Mouse (Mus musculus) liver, embryonic 14.5 days (tissue): Measurements from ENCODE around the gene Atxn10. TPM values are rescaled to one million over a fixed set of nuclear protein-coding genes. Genes with fewer than 3 reads are reported as not detected.

Source experiments
- ATAC-seq: fragments of 200-750 bp; cut with Nextera tagmentation; 2 replicates; pipeline ENCODE4 v1.8.0; 2017; ENCODE audit warnings: moderate number of reproducible peaks, mild to moderate bottlenecking, moderate library complexity; ENCODE audit not compliant: insufficient read depth
- DNase-seq, 3 experiments: peaks; one replicate each; pipeline ENCODE4 v3.0.0-alpha.2; 2012 to 2013; ENCODE audit warnings: low read depth in 3 of 3, low spot score in 3 of 3
- H3K27ac ChIP-seq: fragments of 300-500 bp; sonication (generic); 2 replicates; pipeline ENCODE4 v1.5.1; 2014; ENCODE audit warnings: moderate library complexity, mild to moderate bottlenecking, control low read depth, inconsistent platforms
- H3K27me3 ChIP-seq: fragments of 300-500 bp; sonication (generic); 2 replicates; pipeline ENCODE4 v1.6.1; 2014; ENCODE audit warnings: mild to moderate bottlenecking, low read length, moderate library complexity; ENCODE audit not compliant: control insufficient read depth, insufficient read depth
- H3K36me3 ChIP-seq: fragments of 300-500 bp; sonication (generic); replicated peaks from 2 replicates; pipeline ENCODE4 v1.6.1; 2014; ENCODE audit warnings: low read depth; ENCODE audit not compliant: control insufficient read depth, insufficient read depth
- H3K4me1 ChIP-seq, 2 experiments: fragments of 200-500 bp in 1 of 2; fragments of 300-500 bp in 1 of 2; sonication (generic) in 1 of 2; replicated peaks; 2 replicates each; pipeline ENCODE4 v1.6.1; 2012 to 2014; ENCODE audit warnings: antibody characterized with exemption in 1 of 2, inconsistent platforms in 1 of 2, low read length in 1 of 2; ENCODE audit not compliant: control insufficient read depth in 2 of 2, insufficient read depth in 2 of 2
- H3K4me2 ChIP-seq: fragments of 300-500 bp; sonication (generic); 2 replicates; pipeline ENCODE4 v1.6.1; 2014; ENCODE audit warnings: low read depth, mild to moderate bottlenecking, control low read depth, moderate library complexity
- H3K4me3 ChIP-seq, 2 experiments: fragments of 200-500 bp in 1 of 2; fragments of 300-500 bp in 1 of 2; sonication (generic) in 1 of 2; 2 replicates each; pipeline ENCODE4 v1.5.1; 2012 to 2014; ENCODE audit warnings: low read depth in 2 of 2, low read length in 2 of 2, mild to moderate bottlenecking in 2 of 2, control low read depth in 1 of 2, inconsistent platforms in 1 of 2, moderate library complexity in 1 of 2; ENCODE audit not compliant: insufficient read depth in 1 of 2
- H3K9ac ChIP-seq: fragments of 300-500 bp; sonication (generic); replicated peaks from 2 replicates; pipeline ENCODE4 v1.6.1; 2014; ENCODE audit warnings: mild to moderate bottlenecking, control low read depth, moderate library complexity
- H3K9me3 ChIP-seq: fragments of 300-500 bp; sonication (generic); 2 replicates; pipeline ENCODE4 v1.6.1; 2016; ENCODE audit warnings: low read length, mixed read lengths; ENCODE audit not compliant: control insufficient read depth
- CTCF ChIP-seq: IDR thresholded peaks from 2 replicates; pipeline ENCODE4 v1.5.1; 2016; ENCODE audit warnings: antibody characterized with exemption, low read depth, control low read depth
- EP300 ChIP-seq: IDR thresholded peaks from 2 replicates; pipeline ENCODE4 v1.6.1; 2016; ENCODE audit warnings: antibody characterized with exemption, low read depth
- WGBS: fragments of 180-500 bp; shearing (Covaris S2); extraction: QIAGEN DNeasy Blood & Tissue Kit; methylation state at CpG from one replicate; pipeline ENCODE4 v1.1.7; 2014; ENCODE audit not compliant: insufficient replicate concordance; 5-methylcytosine and 5-hydroxymethylcytosine counted together
- polyA plus RNA-seq, 2 experiments: library from polyadenylated mRNA; depleted of rRNA in 1 of 2; stranded (reverse) in 1 of 2; unstranded in 1 of 2; fragments of >200 nt; fragmentation: Nextera tagmentation in 1 of 2; extraction: Ambion mirVana in 1 of 2; gene quantifications; 2 replicates each; pipeline versions ENCODE4 v1.2.1 to v1.2.3; 2012 to 2014

The Atxn10 gene
- polyA plus RNA-seq, 2 experiments = 35.0 to 69.1 TPM

GRCm38 (mm10) chr15:85466456-85467067 is 130.5 kb downstream of the Atxn10 start:
- DNase-seq = no peak
- Histone ChIP-seq H3K4me1 (no peaks in the 10 kb centered on the region; a peak in 1 of 4 replicates), H3K4me2 (no peak overlapping the region), H3K36me3 (peaks cover 2% of the 10 kb centered on the region), H3K4me3 (no peak overlapping the region), H3K27ac (no peak overlapping the region), H3K9me3 (no peaks in the 10 kb centered on the region), H3K9ac (no peak overlapping the region), H3K27me3 (no peaks in the 10 kb centered on the region)
- WGBS = 75% methylated on average over 5 of the region's 5 CpGs
- no peak for TF ChIP-seq CTCF
- no peak for TF ChIP-seq EP300
- no peak for ATAC-seq

DNA sequence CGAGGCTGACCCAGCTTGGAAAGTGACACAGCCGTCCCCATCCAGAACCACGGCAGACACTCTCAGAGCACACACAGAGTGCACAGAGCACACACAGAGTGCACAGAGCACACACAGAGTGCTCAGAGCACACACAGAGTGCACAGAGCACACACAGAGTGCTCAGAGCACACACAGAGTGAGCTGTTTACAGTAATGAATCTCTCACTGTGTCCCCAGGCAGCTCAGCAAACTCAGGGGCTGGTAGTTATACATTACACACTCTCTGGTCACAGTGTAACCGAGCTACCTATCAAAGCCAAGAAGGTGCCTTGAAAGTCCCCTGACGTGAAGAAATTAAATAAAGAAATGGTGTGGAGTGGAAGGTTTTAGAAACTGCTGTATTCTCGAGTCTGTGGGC is 133.4 kb downstream of the Atxn10 start:
- no peak overlapping the region for H3K4me3 ChIP-seq
- TF ChIP-seq CTCF (no peak), EP300 (no peak)
- no peaks in the 10 kb centered on the region; a peak in 1 of 4 replicates for H3K4me1 ChIP-seq
- no peaks in the 10 kb centered on the region for H3K27me3 ChIP-seq
- no peaks in the 10 kb centered on the region for H3K9me3 ChIP-seq
- ATAC-seq (0 out of 2 replicates have a peak, but pooled peaks have one; percentile 23), DNase-seq (no peak)
- H3K9ac ChIP-seq = no peak overlapping the region
- no peak overlapping the region for H3K27ac ChIP-seq
- 68% methylated on average over 6 of the region's 6 CpGs for WGBS
- peaks cover 2% of the 10 kb centered on the region; the same call in 1 of the 2 replicates for H3K36me3 ChIP-seq
- no peak overlapping the region for H3K4me2 ChIP-seq

DNA sequence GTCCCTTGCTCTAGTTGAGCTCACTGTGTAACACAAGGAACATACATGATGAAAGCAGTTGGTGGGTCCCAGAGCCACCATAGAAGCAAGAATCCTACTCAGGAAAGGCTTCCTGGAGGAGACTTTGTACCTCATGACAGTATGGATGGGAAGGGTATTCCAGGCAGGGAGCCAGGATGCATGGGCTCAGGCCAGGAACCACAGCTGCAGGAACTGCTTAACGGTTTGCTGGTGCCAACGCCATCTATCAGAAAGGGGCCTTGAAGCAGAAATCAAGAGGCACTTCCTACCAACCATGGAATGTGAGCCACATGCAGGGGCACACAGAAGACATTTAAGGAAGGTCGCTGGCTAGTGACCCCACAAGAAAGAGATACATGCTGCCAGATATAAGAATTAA is 138.7 kb downstream of the Atxn10 start:
- Histone ChIP-seq H3K27me3 (no peaks in the 10 kb centered on the region), H3K4me1 (no peaks in the 10 kb centered on the region; a peak in 1 of 4 replicates), H3K9ac (no peak overlapping the region), H3K9me3 (no peaks in the 10 kb centered on the region), H3K4me2 (no peak overlapping the region), H3K27ac (no peak overlapping the region), H3K36me3 (no peaks in the 10 kb centered on the region), H3K4me3 (no peak overlapping the region)
- no peak for TF ChIP-seq EP300
- no peak for TF ChIP-seq CTCF
- 53% methylated on average over 3 of the region's 3 CpGs for WGBS
- DNase-seq (no peak), ATAC-seq (no peak)

- TF ChIP-seq CTCF (peak; percentile 87), EP300 (no peak)
- DNase-seq (peak in 2 of 3 experiments; percentile 10 to 12), ATAC-seq (no peak)
- H3K27ac ChIP-seq = no peak overlapping the region
- no peaks in the 10 kb centered on the region for H3K9me3 ChIP-seq
- no peaks in the 10 kb centered on the region for H3K36me3 ChIP-seq
- H3K4me1 ChIP-seq = no peaks in the 10 kb centered on the region
- H3K4me2 ChIP-seq = no peak overlapping the region
- 5% methylated on average over 1 of the region's 1 CpGs for WGBS
- H3K4me3 ChIP-seq = no peak overlapping the region
- H3K27me3 ChIP-seq = no peaks in the 10 kb centered on the region
- no peak overlapping the region for H3K9ac ChIP-seq
Measured at GRCm38 (mm10) chr15:85477584-85477983, 141.5 kb downstream of the Atxn10 start.

- Histone ChIP-seq H3K4me1 (no peaks in the 10 kb centered on the region), H3K4me3 (no peak overlapping the region), H3K27me3 (no peaks in the 10 kb centered on the region), H3K27ac (no peak overlapping the region), H3K9ac (no peak overlapping the region), H3K9me3 (no peaks in the 10 kb centered on the region), H3K36me3 (no peaks in the 10 kb centered on the region), H3K4me2 (no peak overlapping the region)
- 62% methylated on average over 12 of the region's 12 CpGs for WGBS
- TF ChIP-seq CTCF (no peak), EP300 (no peak)
- DNase-seq (no peak), ATAC-seq (no peak)
Measured at GRCm38 (mm10) chr15:85479365-85479764, 143.3 kb downstream of the Atxn10 start.
